Mouse (Mus musculus): Measurements from ENCODE around the gene Mrrf.

DNA sequence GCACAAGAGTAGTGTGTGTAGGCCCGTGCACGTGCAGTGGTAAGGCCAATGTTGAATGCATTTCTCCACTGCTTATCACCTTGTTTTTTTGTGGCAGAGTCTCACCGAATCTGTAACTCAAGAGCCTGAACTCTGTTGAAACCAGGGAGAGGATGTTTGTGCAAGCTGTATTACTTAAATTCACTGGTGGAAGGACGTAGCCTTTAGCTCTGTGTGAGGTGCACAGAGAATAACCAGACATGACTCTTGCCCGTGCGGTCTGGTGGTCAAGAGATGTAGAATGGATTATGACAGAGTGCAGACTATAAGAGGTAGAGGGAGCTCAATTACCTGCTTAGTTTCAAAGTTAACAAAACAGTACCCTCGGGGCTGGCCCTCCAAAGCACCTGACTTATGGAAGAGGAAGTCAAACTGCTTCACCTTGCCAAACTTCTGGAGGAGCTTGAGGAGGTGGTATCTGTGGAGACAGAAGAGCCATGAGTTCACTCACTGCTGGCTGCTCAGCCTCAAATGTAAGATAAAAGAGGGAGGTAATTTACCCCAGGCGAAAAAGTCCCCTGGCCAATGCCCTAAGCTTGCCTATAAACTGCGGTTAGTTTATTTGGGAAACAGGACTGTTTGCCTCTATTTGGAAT, 9.3 kb upstream of the Mrrf start:
- TF ChIP-seq CTCF (IDR thresholded peaks at IDR 0.05) (no peak), EP300 (IDR thresholded peaks at IDR 0.05; ENCODE audit: insufficient read depth, low read depth, low read length) (no peak), POLR2A (IDR thresholded peaks at IDR 0.05; ENCODE audit: insufficient read depth, low read depth, low read length) (no peak)
